Mouse (Mus musculus) kidney, embryonic 14.5 days (tissue): ENCODE results near the gene Macf1. TPM values are rescaled to one million over a fixed set of nuclear protein-coding genes. Genes with fewer than 3 reads are reported as not detected.

Source experiments
- ATAC-seq: fragments of 200-750 bp; cut with Nextera tagmentation; 2 replicates; pipeline ENCODE4 v1.8.0; 2017; ENCODE audit warnings: moderate number of reproducible peaks, mild to moderate bottlenecking, moderate TSS enrichment, moderate library complexity; ENCODE audit not compliant: low FRiP score, low TSS enrichment
- H3K27ac ChIP-seq: fragments of 300-500 bp; sonication (generic); 2 replicates; pipeline ENCODE4 v1.5.1; 2014; ENCODE audit warnings: low read depth, mild to moderate bottlenecking, low read length, moderate library complexity, mixed read lengths
- H3K27me3 ChIP-seq: fragments of 300-500 bp; sonication (generic); 2 replicates; pipeline ENCODE4 v1.6.1; 2014; ENCODE audit warnings: mild to moderate bottlenecking, low read length; ENCODE audit not compliant: control insufficient read depth, insufficient read depth
- H3K36me3 ChIP-seq: fragments of 300-500 bp; sonication (generic); 2 replicates; pipeline ENCODE4 v1.6.1; 2014; ENCODE audit warnings: low read length, mixed read lengths; ENCODE audit not compliant: control insufficient read depth, insufficient read depth
- H3K4me1 ChIP-seq: fragments of 300-500 bp; sonication (generic); 2 replicates; pipeline ENCODE4 v1.6.1; 2014; ENCODE audit warnings: low read length, mixed read lengths; ENCODE audit not compliant: control insufficient read depth, insufficient read depth
- H3K4me2 ChIP-seq: fragments of 300-500 bp; sonication (generic); replicated peaks from 2 replicates; pipeline ENCODE4 v1.6.1; 2014; ENCODE audit warnings: low read depth, mild to moderate bottlenecking, low read length
- H3K4me3 ChIP-seq: fragments of 300-500 bp; sonication (generic); 2 replicates; pipeline ENCODE4 v1.5.1; 2014; ENCODE audit warnings: mild to moderate bottlenecking, low read length
- H3K9ac ChIP-seq: fragments of 300-500 bp; sonication (generic); 2 replicates; pipeline ENCODE4 v1.6.1; 2014; ENCODE audit warnings: low read depth, mild to moderate bottlenecking, low read length, moderate library complexity
- H3K9me3 ChIP-seq: fragments of 300-500 bp; sonication (generic); 2 replicates; pipeline ENCODE4 v1.6.1; 2016; ENCODE audit warnings: low read length; ENCODE audit not compliant: control insufficient read depth
- WGBS: fragments of 180-500 bp; shearing (Covaris S2); extraction: QIAGEN DNeasy Blood & Tissue Kit; methylation state at CpG from one replicate; pipeline ENCODE4 v1.1.7; 2014; 5-methylcytosine and 5-hydroxymethylcytosine counted together
- polyA plus RNA-seq: library from polyadenylated mRNA; unstranded; fragments of >200 nt; fragmentation: Nextera tagmentation; extraction: Ambion mirVana; gene quantifications from 2 replicates; pipeline ENCODE4 v1.2.1, GENCODE M21; 2014

The Macf1 gene
- polyA plus RNA-seq, 1 experiment from 2014 or later, result 89.2 TPM

- Histone ChIP-seq H3K9me3 (no peaks in the 10 kb centered on the region), H3K4me3 (no peak overlapping the region), H3K36me3 (no peaks in the 10 kb centered on the region), H3K27me3 (peaks cover 10% of the 10 kb centered on the region; the same call in 1 of the 2 replicates), H3K27ac (no peak overlapping the region), H3K4me1 (peaks cover 13% of the 10 kb centered on the region; the same call in 1 of the 2 replicates), H3K9ac (no peak overlapping the region), H3K4me2 (no peak overlapping the region)
- no peak for ATAC-seq
- WGBS, result 85% methylated on average over 7 of the region's 7 CpGs
Observed at GRCm38 (mm10) chr4:123685046-123685445, 886 bp upstream of the Macf1 start.

GRCm38 (mm10) chr4:123682291-123682690, 1.9 kb downstream of the Macf1 start:
- Histone ChIP-seq H3K4me1 (peaks cover 13% of the 10 kb centered on the region; the same call in 1 of the 2 replicates), H3K27ac (no peak overlapping the region), H3K36me3 (no peaks in the 10 kb centered on the region), H3K4me2 (no peak overlapping the region), H3K9me3 (no peaks in the 10 kb centered on the region), H3K27me3 (peaks cover 10% of the 10 kb centered on the region; the same call in 1 of the 2 replicates), H3K9ac (no peak overlapping the region), H3K4me3 (no peak overlapping the region)
- 60% methylated on average over 8 of the region's 8 CpGs for WGBS
- no peak for ATAC-seq

- H3K4me1 ChIP-seq, result peaks cover 7% of the 10 kb centered on the region; the same call in 1 of the 2 replicates
- H3K4me2 ChIP-seq, result no peak overlapping the region
- H3K27me3 ChIP-seq, result peaks cover 10% of the 10 kb centered on the region; the same call in 1 of the 2 replicates
- H3K36me3 ChIP-seq, result no peaks in the 10 kb centered on the region
- WGBS, result 27% methylated on average over 7 of the region's 7 CpGs
- no peak for ATAC-seq
- H3K4me3 ChIP-seq, result no peak overlapping the region
- H3K9ac ChIP-seq, result no peak overlapping the region
- no peak overlapping the region for H3K27ac ChIP-seq
- no peaks in the 10 kb centered on the region for H3K9me3 ChIP-seq
Observed at GRCm38 (mm10) chr4:123680962-123681361, 3.2 kb downstream of the Macf1 start.

GRCm38 (mm10) chr4:123677060-123677804, 6.9 kb downstream of the Macf1 start:
- no peaks in the 10 kb centered on the region for H3K27me3 ChIP-seq
- no peak overlapping the region for H3K4me2 ChIP-seq

GRCm38 (mm10) chr4:123670598-123670997, 13.6 kb downstream of the Macf1 start:
- Histone ChIP-seq H3K4me2 (no peak overlapping the region), H3K27ac (no peak overlapping the region), H3K9ac (no peak overlapping the region), H3K9me3 (no peaks in the 10 kb centered on the region), H3K4me1 (peaks cover 8% of the 10 kb centered on the region), H3K4me3 (no peak overlapping the region), H3K27me3 (no peaks in the 10 kb centered on the region), H3K36me3 (no peaks in the 10 kb centered on the region)
- no peak for ATAC-seq

More at GRCm38 (mm10) chr4:123677060-123677804, 6.9 kb downstream of the Macf1 start:
- WGBS, result 57% methylated on average over 10 of the region's 10 CpGs
- H3K27ac ChIP-seq, result no peak overlapping the region
- ATAC-seq, result no peak
- H3K9ac ChIP-seq, result no peak overlapping the region
- peaks cover 7% of the 10 kb centered on the region; the same call in 1 of the 2 replicates for H3K4me1 ChIP-seq
- no peaks in the 10 kb centered on the region for H3K9me3 ChIP-seq
- H3K36me3 ChIP-seq, result no peaks in the 10 kb centered on the region
- no peak overlapping the region for H3K4me3 ChIP-seq

GRCm38 (mm10) chr4:123669696-123670095, 14.5 kb downstream of the Macf1 start:
- Histone ChIP-seq H3K27me3 (no peaks in the 10 kb centered on the region), H3K9me3 (no peaks in the 10 kb centered on the region), H3K36me3 (no peaks in the 10 kb centered on the region), H3K4me1 (peaks cover 11% of the 10 kb centered on the region), H3K4me3 (no peak overlapping the region), H3K4me2 (no peak overlapping the region), H3K9ac (no peak overlapping the region), H3K27ac (no peak overlapping the region)
- WGBS, result 81% methylated on average over 6 of the region's 6 CpGs
- ATAC-seq, result no peak

GRCm38 (mm10) chr4:123667260-123667867, 16.8 kb downstream of the Macf1 start:
- no peaks in the 10 kb centered on the region for H3K9me3 ChIP-seq
- H3K27ac ChIP-seq, result peak overlapping the region; percentile 4; the same call in 1 of the 2 replicates
- 25% methylated on average over 1 of the region's 1 CpGs for whole genome bisulfite sequencing
- H3K9ac ChIP-seq, result no peak overlapping the region
- no peak overlapping the region for H3K4me3 ChIP-seq
- no peaks in the 10 kb centered on the region for H3K27me3 ChIP-seq
- no peaks in the 10 kb centered on the region for H3K36me3 ChIP-seq
- no peak overlapping the region for H3K4me2 ChIP-seq
- peaks cover 21% of the 10 kb centered on the region for H3K4me1 ChIP-seq
- ATAC-seq, result no peak

- H3K4me2 ChIP-seq, result no peak overlapping the region
- no peaks in the 10 kb centered on the region for H3K9me3 ChIP-seq
- 71% methylated on average over 1 of the region's 1 CpGs for WGBS
- peak overlapping the region; percentile 4; the same call in 1 of the 2 replicates for H3K27ac ChIP-seq
- no peaks in the 10 kb centered on the region for H3K36me3 ChIP-seq
- no peaks in the 10 kb centered on the region for H3K27me3 ChIP-seq
- H3K4me3 ChIP-seq, result no peak overlapping the region
- no peak for ATAC-seq
- peaks cover 24% of the 10 kb centered on the region for H3K4me1 ChIP-seq
- no peak overlapping the region for H3K9ac ChIP-seq
Observed at GRCm38 (mm10) chr4:123666517-123666916, 17.6 kb downstream of the Macf1 start.

- 26% methylated on average over 11 of the region's 11 CpGs for WGBS
- H3K27ac ChIP-seq, result peak overlapping the region; percentile 99
Observed at GRCm38 (mm10) chr4:123665681-123666278, 18.4 kb downstream of the Macf1 start.

More at GRCm38 (mm10) chr4:123665681-123666278, 18.4 kb downstream of the Macf1 start:
- Histone ChIP-seq H3K4me2 (peak overlapping the region; percentile 73), H3K4me3 (peak overlapping the region; percentile 93), H3K9me3 (no peaks in the 10 kb centered on the region), H3K27me3 (no peaks in the 10 kb centered on the region), H3K4me1 (peaks cover 24% of the 10 kb centered on the region), H3K36me3 (no peaks in the 10 kb centered on the region), H3K9ac (peak overlapping the region; percentile 99)
- no peak for ATAC-seq
